Mouse (Mus musculus) spleen, adult 2 months (tissue): ENCODE measurements around the gene Gm21887. TPM values are rescaled to one million over a fixed set of nuclear protein-coding genes. Genes with fewer than 3 reads are reported as not detected.
"Not testable (repeated sequence)": the region's sequence is repeated elsewhere in the genome, so short reads cannot be mapped to it uniquely, and the experiment has no call there.

Experiments used
- DNase-seq, 2 experiments: peaks; one replicate each; pipeline versions ENCODE4 v3.0.0 to v3.0.0-alpha.2; 2012 to 2021; ENCODE audit warnings: low spot score in 2 of 2, low read depth in 1 of 2
- H3K27ac ChIP-seq: fragments of 200-500 bp; 2 replicates; pipeline ENCODE4 v1.5.1; 2012; ENCODE audit warnings: low read length, inconsistent platforms; ENCODE audit not compliant: insufficient read depth
- H3K27me3 ChIP-seq: fragments of 200-500 bp; 2 replicates; pipeline ENCODE4 v1.6.1; 2012; ENCODE audit warnings: mild to moderate bottlenecking, moderate library complexity, low read length, inconsistent platforms; ENCODE audit not compliant: control insufficient read depth, insufficient read depth
- H3K36me3 ChIP-seq: fragments of 200-500 bp; 2 replicates; pipeline ENCODE4 v1.6.1; 2012; ENCODE audit warnings: mild to moderate bottlenecking, low read length, inconsistent platforms; ENCODE audit not compliant: control insufficient read depth, insufficient read depth
- H3K4me1 ChIP-seq: fragments of 200-500 bp; 2 replicates; pipeline ENCODE4 v1.6.1; 2011; ENCODE audit warnings: inconsistent platforms; ENCODE audit not compliant: control insufficient read depth, insufficient read depth, insufficient read length
- H3K4me3 ChIP-seq: fragments of 200-500 bp; 2 replicates; pipeline ENCODE4 v1.5.1; 2011; ENCODE audit warnings: mild to moderate bottlenecking, inconsistent platforms; ENCODE audit not compliant: insufficient read depth, insufficient read length; ENCODE audit errors: extremely low read depth
- CTCF ChIP-seq: fragments of 200-500 bp; IDR thresholded peaks from 2 replicates; pipeline ENCODE4 v1.5.1; 2011; ENCODE audit warnings: mild to moderate bottlenecking, inconsistent platforms; ENCODE audit not compliant: insufficient read depth, insufficient read length, insufficient replicate concordance; ENCODE audit errors: extremely low read depth
- WGBS: fragments of 180-500 bp; shearing (Covaris S2); methylation state at CpG from one replicate; pipeline ENCODE4 v1.1.7; 2018; 5-methylcytosine and 5-hydroxymethylcytosine counted together
- polyA plus RNA-seq: library from polyadenylated mRNA; depleted of rRNA; stranded (reverse); fragments of >200 nt; gene quantifications from 2 replicates; pipeline ENCODE4 v1.2.3, GENCODE M21; 2012; rRNA removed

Gm21887 gene
- polyA plus RNA-seq, 1 experiment, result 605 TPM

GRCm38 (mm10) chrX:170021750-170022461, 12.4 kb downstream of the Gm21887 start:
- not testable (repeated sequence) for H3K27ac ChIP-seq, H3K4me1 ChIP-seq, H3K27me3 ChIP-seq, H3K4me3 ChIP-seq
- H3K36me3 ChIP-seq, result peaks cover 21% of the 10 kb centered on the region
- 53% methylated on average over 15 of the region's 15 CpGs for WGBS
- TF ChIP-seq CTCF, result peak; percentile 69
- peak; percentile 54 to 81 for DNase-seq

Other genes with a start within 250 kb of the Gm21887 start
- gene 4933400A11Rik, start 230.0 kb upstream of the Gm21887 start, polyA plus RNA-seq, result not detected in 2 replicates